Comparison of ENCODE assay signal across 14 mouse cellular contexts in the genomic region with DNA sequence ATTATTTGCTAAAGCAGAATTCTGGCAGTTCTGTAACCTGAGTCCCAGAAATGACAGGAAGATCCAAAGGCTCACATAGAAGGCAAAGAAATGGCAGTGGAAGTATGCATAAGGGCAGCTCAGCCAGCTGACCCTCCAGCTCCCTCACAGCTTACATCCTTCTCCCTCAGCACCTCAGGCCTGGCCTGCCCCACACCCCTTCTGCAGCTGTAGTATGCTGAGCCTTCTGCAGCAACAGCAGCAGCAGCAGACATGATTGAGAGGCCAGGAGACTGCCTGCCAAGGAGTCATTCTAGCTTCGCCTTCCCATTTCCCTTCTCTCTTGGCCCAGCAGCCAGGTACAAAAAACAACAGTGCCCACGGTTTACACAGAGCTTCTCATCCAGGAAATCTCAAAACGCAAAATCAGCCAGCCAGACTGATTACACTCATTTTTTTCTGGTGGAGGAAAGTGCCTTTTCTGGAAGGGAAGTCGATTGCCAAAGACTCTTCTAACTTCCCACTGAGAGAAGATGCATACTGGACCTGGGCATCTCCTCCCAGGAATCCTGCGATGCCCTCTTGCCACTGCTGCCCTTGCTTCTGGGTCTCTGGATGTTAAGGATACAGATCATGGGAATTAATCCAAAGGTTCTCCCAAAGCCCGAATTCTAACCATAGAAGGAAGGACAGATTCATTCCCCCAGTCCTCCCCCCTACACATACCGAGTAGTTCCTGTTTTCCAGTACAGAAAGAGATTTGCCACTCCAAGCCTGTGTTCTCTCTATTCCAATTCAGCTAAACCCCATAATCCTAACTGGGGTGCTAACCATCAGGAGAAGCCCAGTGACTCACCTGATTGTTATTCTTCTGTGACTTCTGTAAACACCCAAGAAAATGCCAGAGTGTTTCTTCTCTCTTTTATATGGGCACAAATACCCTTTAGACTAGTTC.
A peak's percentile ranks its signal among the peaks of the same experiment; 100 is the strongest.
DNase-seq lines count a peak whose midpoint lies in the region; ATAC-seq and TF ChIP-seq lines count a peak whose summit lies in the region.
"Had no signal": no experiment of that assay in that cellular context is flagged by ENCODE, and none has a peak within 500 bp of the region (broad histone marks: within the 10 kb centered on the region; RNA-seq: fewer than 3 reads in every experiment).

No protein-coding gene starts in this region.

- ATAC-seq in hindbrain, embryonic 16.5 days, result 0 out of 2 replicates have a peak, but pooled peaks have one; percentile 45
- ATAC-seq in hindbrain, embryonic 12.5 days (ENCODE audit: low FRiP score), result no peak
- ATAC-seq: forebrain, embryonic 14.5 days had no signal

- no peak overlapping the region; the same call in 1 of the 2 replicates for H3K27ac ChIP-seq in hindbrain, embryonic 16.5 days (ENCODE audit: low read depth, low read length)
- no peak overlapping the region for H3K27ac ChIP-seq in hindbrain, embryonic 12.5 days
- H3K27ac ChIP-seq in left cerebral cortex, adult 2 months, result peak overlapping the region; percentile 57

- no peaks in the 10 kb centered on the region for H3K27me3 ChIP-seq in hindbrain, embryonic 16.5 days (replicated peaks; ENCODE audit: control insufficient read depth, insufficient read depth, low read length)
- no peaks in the 10 kb centered on the region for H3K27me3 ChIP-seq in hindbrain, embryonic 12.5 days
- H3K27me3 ChIP-seq: heart, embryonic 12.5 days had no signal

- H3K9ac ChIP-seq in hindbrain, embryonic 16.5 days (ENCODE audit: low read depth, low read length), result no peak overlapping the region
- no peak overlapping the region for H3K9ac ChIP-seq in hindbrain, embryonic 12.5 days
- H3K9ac ChIP-seq: heart, embryonic 12.5 days had no signal

- H3K4me2 ChIP-seq in hindbrain, embryonic 16.5 days (ENCODE audit: low read length), result no peak overlapping the region
- H3K4me2 ChIP-seq in hindbrain, embryonic 12.5 days (replicated peaks), result no peak overlapping the region
- H3K4me2 ChIP-seq: heart, embryonic 12.5 days had no signal

- peaks cover 2% of the 10 kb centered on the region for H3K4me1 ChIP-seq in hindbrain, embryonic 16.5 days (ENCODE audit: control insufficient read depth, insufficient read depth, low read depth, low read length)
- no peaks in the 10 kb centered on the region for H3K4me1 ChIP-seq in hindbrain, embryonic 12.5 days

- H3K4me3 ChIP-seq in hindbrain, embryonic 16.5 days (ENCODE audit: low read length), result no peak overlapping the region
- no peak overlapping the region for H3K4me3 ChIP-seq in hindbrain, embryonic 12.5 days
- H3K4me3 ChIP-seq in left cerebral cortex, adult 2 months, result no peak overlapping the region
- H3K4me3 ChIP-seq: heart, embryonic 12.5 days had no signal

- peak in 1 of 2 experiments; percentile 14 for DNase-seq in left cerebral cortex, adult 2 months (ENCODE audit: extremely low spot score in 1 of 2, low spot score in 2 of 2)
- DNase-seq in left cerebral cortex, postnatal 4 days, result no peak
- peak; percentile 33 for DNase-seq in Muller cell, postnatal 12 days (ENCODE audit: inconsistent ontology term)
- peak; percentile 7 to 14 for DNase-seq in left cerebral cortex, postnatal 14 days (ENCODE audit: low spot score in 2 of 2)
- no peak for DNase-seq in retina, embryonic 14.5 days (ENCODE audit: low spot score)
- DNase-seq in thymus, postnatal 4 days, result no peak
- DNase-seq: adrenal gland, postnatal 14 days; gastrocnemius, postnatal 25 days; layer of hippocampus, postnatal 36 days had no signal

- no peak for TF ChIP-seq CTCF in left cerebral cortex, adult 2 months (IDR thresholded peaks at IDR 0.05)

- 56% methylated on average over 7 of the region's 7 CpGs for WGBS in hindbrain, embryonic 16.5 days
- WGBS in hindbrain, embryonic 12.5 days, result 72% methylated on average over 7 of the region's 7 CpGs

- intact Hi-C loops in left cerebral cortex, adult 2 months (cut with DNase I), result loop anchor here (10.0 kb wide), 1 partner anchor 268 kb away; no protein-coding TSS in a partner anchor
- intact Hi-C loops in left cerebral cortex, postnatal 4 days (cut with DNase I), result no loop called here
- intact Hi-C loops in left cerebral cortex, postnatal 14 days (cut with DNase I), result no loop called here

- no peaks in the 10 kb centered on the region for H3K36me3 ChIP-seq in hindbrain, embryonic 16.5 days (ENCODE audit: control insufficient read depth, insufficient read depth, low read length)
- H3K36me3 ChIP-seq in hindbrain, embryonic 12.5 days, result no peaks in the 10 kb centered on the region
- H3K36me3 ChIP-seq: G1E; heart, embryonic 12.5 days had no signal

- no peaks in the 10 kb centered on the region for H3K9me3 ChIP-seq in hindbrain, embryonic 16.5 days (ENCODE audit: control insufficient read depth, low read length)
- no peaks in the 10 kb centered on the region for H3K9me3 ChIP-seq in hindbrain, embryonic 12.5 days (replicated peaks)
- H3K9me3 ChIP-seq: heart, embryonic 12.5 days had no signal

Comparison
In these comparisons a context has a peak if more than half of its experiments do, and no peak if none do; other contexts are left out.
1. DNase-seq: peak in Muller cell, postnatal 12 days (single experiment) and left cerebral cortex, postnatal 14 days (2 of 2); none in left cerebral cortex, postnatal 4 days (single experiment), retina, embryonic 14.5 days (single experiment) and thymus, postnatal 4 days (single experiment).